Mouse (Mus musculus) retina, adult 2 months (tissue): Measurements from ENCODE around the gene Pdx1.

Source experiments
- DNase-seq: peaks from one replicate; pipeline ENCODE4 v3.0.0-alpha.2; 2012; ENCODE audit warnings: low read depth, low spot score

Pdx1 gene

GRCm38 (mm10) chr5:147308451-147308850, 38.7 kb downstream of the Pdx1 start:
- DNase-seq: no peak

DNA sequence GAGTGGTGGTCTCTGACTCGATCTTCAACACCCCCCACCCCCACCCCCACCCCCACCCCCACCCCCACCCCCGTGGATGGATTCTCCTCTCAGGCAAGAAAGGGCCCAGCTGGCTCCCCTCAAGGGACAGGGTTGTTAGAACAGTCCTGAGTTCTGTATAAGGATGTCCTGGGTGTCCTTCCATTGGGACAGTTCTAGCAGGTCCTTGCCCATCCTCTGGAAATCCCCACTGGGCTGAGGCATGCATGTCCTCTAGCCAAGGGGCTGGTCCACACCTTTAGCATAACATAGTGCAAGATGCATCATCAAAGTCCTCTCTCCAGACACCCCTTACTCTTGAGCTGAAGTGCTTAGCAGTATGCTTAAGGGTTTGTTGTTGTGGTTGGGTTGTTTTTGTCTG, 40.0 kb downstream of the Pdx1 start:
- DNase-seq: no peak

DNA sequence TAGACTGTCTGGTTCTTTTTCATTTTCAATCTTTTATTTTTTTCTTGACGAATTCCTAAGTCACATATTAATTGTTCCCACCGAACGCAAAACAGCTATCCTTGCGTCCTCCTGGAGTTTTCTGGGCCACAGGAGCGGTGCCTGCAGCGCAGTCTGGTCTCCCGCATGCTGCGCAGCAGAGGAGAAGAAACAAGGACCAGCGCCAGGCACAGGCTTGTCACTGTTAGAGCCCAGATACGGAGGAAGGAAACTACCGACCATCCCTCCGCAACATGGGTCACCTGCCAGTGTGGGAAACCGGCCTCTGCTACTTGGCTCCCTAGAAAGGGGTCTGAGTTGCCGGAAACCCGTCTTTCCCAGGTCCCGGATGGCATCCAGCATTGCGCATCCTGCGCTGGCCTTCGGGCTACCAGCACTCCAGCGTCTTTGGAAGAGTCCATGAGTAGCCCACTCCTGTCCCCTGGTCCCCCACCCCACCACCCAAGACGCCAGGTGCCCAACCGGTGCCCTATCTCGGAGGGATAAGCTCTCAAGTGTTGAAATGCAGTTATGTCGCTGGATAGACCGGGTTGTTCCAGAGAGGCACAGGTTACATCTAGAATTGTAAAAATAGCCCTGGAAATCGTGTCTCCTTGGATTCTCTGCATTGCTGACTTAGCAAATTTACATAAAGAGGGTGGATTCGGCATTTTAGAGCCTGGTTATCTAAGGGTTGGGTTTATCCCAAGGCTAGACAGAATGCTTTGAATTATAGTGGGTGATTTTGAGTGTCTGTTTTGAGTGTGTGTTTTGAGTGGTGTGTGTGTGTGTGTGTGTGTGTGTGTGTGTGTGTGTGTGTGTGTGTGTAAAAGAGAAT, 43.3 kb downstream of the Pdx1 start:
- DNase-seq: no peak

GRCm38 (mm10) chr5:147314646-147315431, 45.1 kb downstream of the Pdx1 start:
- DNase-seq: no peak

DNA sequence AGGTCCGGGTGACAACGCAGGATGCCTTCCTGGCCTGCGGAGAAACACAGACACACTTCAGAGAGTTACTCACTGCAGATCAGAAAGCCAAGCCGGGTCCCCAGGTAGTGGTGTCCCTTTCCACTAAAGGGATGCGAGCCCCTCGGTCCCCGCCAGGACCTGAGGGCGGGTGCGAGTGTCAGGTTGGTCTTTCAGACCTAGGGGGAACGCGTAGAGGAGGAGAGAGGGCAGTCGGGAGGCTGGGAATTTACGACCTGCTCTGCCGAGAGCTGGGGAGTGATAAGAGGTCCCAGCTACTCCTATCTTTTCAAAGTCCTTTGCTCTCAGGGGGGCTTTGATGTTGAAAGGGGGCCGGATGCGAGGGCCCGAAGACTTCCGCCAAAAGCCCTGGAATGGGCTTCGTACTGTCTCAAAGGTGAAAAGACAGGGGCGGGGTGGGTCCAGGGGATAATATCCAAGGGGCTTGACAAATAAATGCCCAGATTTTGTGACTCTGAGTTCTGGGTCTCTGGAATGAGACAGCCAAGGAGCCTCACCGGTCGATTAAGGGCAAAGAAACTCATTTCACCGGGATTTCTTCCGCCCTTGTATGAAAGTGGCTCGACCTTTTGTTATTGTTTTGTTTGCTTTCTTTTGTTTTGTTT, 45.8 kb downstream of the Pdx1 start:
- DNase-seq: no peak

GRCm38 (mm10) chr5:147317321-147317720, 47.6 kb downstream of the Pdx1 start:
- no peak for DNase-seq

DNA sequence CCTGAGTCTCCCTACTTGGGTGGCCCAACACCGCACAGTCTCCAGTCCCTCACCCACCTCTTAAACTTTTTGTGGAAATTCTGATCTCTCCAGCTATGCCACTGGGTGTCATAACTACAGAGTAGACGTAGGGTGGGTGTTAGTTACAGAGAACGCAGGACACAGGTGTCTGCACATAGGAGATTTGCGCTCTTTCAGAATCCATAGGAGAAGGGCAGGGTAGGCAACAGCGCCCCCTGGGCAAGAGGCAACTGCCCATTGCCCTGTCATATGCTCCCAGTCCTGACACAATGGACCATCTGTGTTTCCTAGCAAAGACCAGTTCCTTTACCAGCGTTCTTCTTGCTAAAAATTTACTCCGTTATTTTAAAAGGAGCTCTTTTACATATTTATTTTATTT, 48.2 kb downstream of the Pdx1 start:
- DNase-seq: no peak

DNA sequence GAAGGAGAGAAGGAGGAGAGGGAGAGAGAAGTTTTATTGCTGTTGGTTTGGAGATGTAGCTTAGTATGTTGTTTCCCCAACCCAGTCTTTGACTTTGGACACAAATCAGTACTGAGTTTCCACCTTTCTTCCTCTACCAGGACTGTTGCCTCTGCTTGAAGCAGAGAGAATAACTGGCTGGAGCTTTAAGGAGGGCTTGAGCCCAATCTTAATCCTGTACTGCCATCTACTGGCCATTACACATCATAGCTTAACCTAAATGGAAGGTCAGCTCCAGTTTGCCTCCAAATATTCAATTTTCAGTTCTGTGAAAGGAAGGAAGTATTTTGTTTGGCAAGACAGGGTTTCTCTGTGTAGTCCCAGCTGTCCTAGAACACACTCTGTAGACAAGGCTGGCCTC, 49.9 kb downstream of the Pdx1 start:
- DNase-seq: peak; percentile 51

GRCm38 (mm10) chr5:147322183-147322582, 52.4 kb downstream of the Pdx1 start, which contains the start of gene Urad:
Urad (minus strand) TSS chr5:147322440.
- no peak for DNase-seq

DNA sequence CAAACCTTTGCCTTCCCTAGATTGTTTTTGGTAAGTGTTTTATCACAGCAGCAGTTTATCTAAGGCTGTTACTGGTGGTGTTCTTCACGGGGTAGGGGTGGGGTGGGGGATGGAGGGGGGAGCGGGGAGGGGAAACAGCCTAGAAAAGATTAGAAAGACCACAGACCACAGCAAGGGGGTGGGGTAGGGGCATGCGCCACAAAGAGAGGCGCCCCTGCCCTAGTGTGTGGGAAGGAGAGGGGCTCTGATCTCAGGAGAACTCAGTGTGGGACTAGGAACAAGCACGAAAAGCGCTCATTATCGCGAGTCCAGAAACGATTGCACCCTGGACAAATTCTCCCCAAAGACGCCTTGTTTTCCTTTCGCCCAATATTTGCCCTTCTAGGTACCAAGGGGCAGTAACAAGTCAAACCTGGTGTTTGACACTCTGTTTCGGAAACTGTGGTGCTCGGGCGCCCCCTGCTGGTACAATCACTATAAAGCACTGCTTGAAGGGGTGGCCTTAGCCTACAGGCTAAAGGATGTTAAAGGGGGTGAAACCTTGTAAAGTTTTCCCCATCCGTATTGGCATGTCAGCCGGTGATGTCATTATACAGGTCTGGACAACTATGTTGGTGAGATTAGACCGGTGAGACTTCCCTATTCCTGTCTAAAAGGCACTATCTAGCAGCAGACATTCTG, 53.6 kb downstream of the Pdx1 start:
- DNase-seq: peak; percentile 11
